Comparison of ENCODE assay signal across 26 mouse cellular contexts in the genomic region with DNA sequence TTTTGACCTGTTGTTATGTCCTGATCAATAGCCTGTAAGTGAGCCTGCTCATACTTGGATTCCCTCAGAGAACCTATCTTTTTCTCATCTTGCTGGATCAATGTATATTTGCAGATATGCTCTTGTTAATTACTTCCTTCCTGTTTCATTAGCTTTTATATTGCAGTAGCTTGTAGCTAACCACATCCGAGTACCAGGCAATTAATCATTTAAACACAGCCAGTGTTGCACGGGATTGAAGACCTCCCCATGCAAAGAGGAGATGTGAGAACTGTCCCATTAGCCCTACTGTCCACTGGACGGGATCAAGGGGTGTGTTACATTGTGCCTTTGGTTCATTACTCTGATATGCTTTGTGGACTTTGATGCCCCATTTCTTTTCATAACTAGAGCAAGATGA.
"Had no signal": no experiment of that assay in that cellular context is flagged by ENCODE, and none has a peak within 500 bp of the region (broad histone marks: within the 10 kb centered on the region; RNA-seq: fewer than 3 reads in every experiment).

No protein-coding gene starts in this region.

- H3K27ac ChIP-seq: heart, embryonic 10.5 days; hindbrain, embryonic 10.5 days; hindbrain, embryonic 12.5 days; hindbrain, embryonic 14.5 days; intestine, embryonic 15.5 days; kidney, embryonic 15.5 days; kidney, postnatal 0 days; limb, embryonic 13.5 days; limb, embryonic 15.5 days; liver, embryonic 12.5 days; liver, embryonic 14.5 days had no signal

- ATAC-seq: hindbrain, embryonic 16.5 days; inflammation-experienced regulatory T-cells, adult 6 months; intestine, embryonic 15.5 days; liver, embryonic 12.5 days had no signal

- DNase-seq: gastrocnemius, postnatal 14 days; gastrocnemius, postnatal 36 days; heart, adult 18-20 months; heart, postnatal 10 days; kidney, adult 11 months; kidney, adult 2 months; kidney, adult 9 months; kidney, postnatal 14 days; kidney, postnatal 4 days; layer of hippocampus, adult 9-11 months; layer of hippocampus, postnatal 36 days; left cerebral cortex, postnatal 4 days had no signal

- H3K4me3 ChIP-seq: heart, embryonic 10.5 days; heart, embryonic 12.5 days; hindbrain, embryonic 10.5 days; hindbrain, embryonic 12.5 days; intestine, embryonic 15.5 days; kidney, embryonic 15.5 days; limb, embryonic 13.5 days; limb, embryonic 15.5 days; liver, embryonic 12.5 days had no signal
